Mouse (Mus musculus) lung, embryonic 15.5 days (tissue): ENCODE results near the gene Prrt1. TPM values are rescaled to one million over a fixed set of nuclear protein-coding genes. Genes with fewer than 3 reads are reported as not detected.

Experiments
- ATAC-seq: fragments of 200-750 bp; cut with Nextera tagmentation; 2 replicates; pipeline ENCODE4 v1.8.0; 2017; ENCODE audit warnings: moderate number of reproducible peaks, borderline replicate concordance; ENCODE audit not compliant: low FRiP score, low TSS enrichment; ENCODE audit errors: extremely low read depth
- H3K27ac ChIP-seq: fragments of 300-500 bp; sonication (generic); 2 replicates; pipeline ENCODE4 v1.5.1; 2015; ENCODE audit warnings: moderate library complexity, mild to moderate bottlenecking, inconsistent platforms
- H3K27me3 ChIP-seq: fragments of 300-500 bp; sonication (generic); 2 replicates; pipeline ENCODE4 v1.6.1; 2015; ENCODE audit warnings: inconsistent platforms
- H3K36me3 ChIP-seq: fragments of 300-500 bp; sonication (generic); 2 replicates; pipeline ENCODE4 v1.6.1; 2015; ENCODE audit warnings: inconsistent platforms
- H3K4me1 ChIP-seq: fragments of 300-500 bp; sonication (generic); 2 replicates; pipeline ENCODE4 v1.6.1; 2015; ENCODE audit warnings: inconsistent platforms
- H3K4me2 ChIP-seq: fragments of 300-500 bp; sonication (generic); 2 replicates; pipeline ENCODE4 v1.6.1; 2015; ENCODE audit warnings: inconsistent platforms, mild to moderate bottlenecking, moderate library complexity
- H3K4me3 ChIP-seq: fragments of 300-500 bp; sonication (generic); 2 replicates; pipeline ENCODE4 v1.5.1; 2015; ENCODE audit warnings: mild to moderate bottlenecking, inconsistent platforms
- H3K9ac ChIP-seq: fragments of 300-500 bp; sonication (generic); 2 replicates; pipeline ENCODE4 v1.6.1; 2015; ENCODE audit warnings: inconsistent platforms
- H3K9me3 ChIP-seq: fragments of 300-500 bp; sonication (generic); 2 replicates; pipeline ENCODE4 v1.6.1; 2016; ENCODE audit warnings: inconsistent platforms
- WGBS: fragments of 180-500 bp; shearing (Covaris S2); methylation state at CpG from one replicate; pipeline ENCODE4 v1.1.7; 2015; 5-methylcytosine and 5-hydroxymethylcytosine counted together
- polyA plus RNA-seq: library from polyadenylated mRNA; unstranded; fragments of >200 nt; fragmentation: Nextera tagmentation; extraction: Ambion mirVana; gene quantifications from 2 replicates; pipeline ENCODE4 v1.2.1, GENCODE M21; 2015

The Prrt1 gene
- polyA plus RNA-seq, 1 experiment from 2014 or later: 0.46 TPM

DNA sequence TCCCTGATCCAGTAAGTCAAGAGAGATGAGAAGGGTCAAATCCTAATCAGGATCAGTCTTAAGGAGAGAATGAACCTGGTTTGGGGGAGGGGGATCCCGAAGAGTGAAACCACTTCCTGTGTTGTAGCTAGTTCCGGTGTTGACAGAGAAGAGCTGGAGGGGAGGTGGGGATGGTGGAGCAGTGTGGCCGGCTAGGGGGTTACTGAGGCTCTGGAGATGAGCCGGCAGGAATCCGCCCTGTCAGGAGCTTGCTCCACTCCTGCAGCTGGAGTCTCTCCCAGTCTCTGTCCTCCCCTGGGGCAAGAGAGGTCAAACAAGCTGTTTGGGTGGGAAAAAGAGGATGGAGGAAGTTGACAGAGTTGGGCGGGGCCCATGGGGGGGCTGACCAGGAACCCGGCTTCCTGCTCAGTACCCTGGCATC lies 39.6 kb upstream of the Prrt1 start, which contains the start of gene Gpsm3:
TSS of gene Gpsm3 (plus strand) at position 126 of the 421 bp plus-strand sequence.
- WGBS: under 1% methylated on average over 7 of the region's 7 CpGs
- H3K36me3 ChIP-seq: peaks cover 7% of the 10 kb centered on the region
- no peaks in the 10 kb centered on the region for H3K9me3 ChIP-seq
- H3K27me3 ChIP-seq: no peaks in the 10 kb centered on the region
- H3K9ac ChIP-seq: peak within 1 kb of the TSS; percentile 98
- peak within 1 kb of the TSS; percentile 96 for H3K27ac ChIP-seq
- peaks cover 67% of the 10 kb centered on the region for H3K4me1 ChIP-seq
- ATAC-seq: no peak
- peak within 1 kb of the TSS; percentile 96 for H3K4me2 ChIP-seq
- peak within 1 kb of the TSS; percentile 19 for H3K4me3 ChIP-seq

DNA sequence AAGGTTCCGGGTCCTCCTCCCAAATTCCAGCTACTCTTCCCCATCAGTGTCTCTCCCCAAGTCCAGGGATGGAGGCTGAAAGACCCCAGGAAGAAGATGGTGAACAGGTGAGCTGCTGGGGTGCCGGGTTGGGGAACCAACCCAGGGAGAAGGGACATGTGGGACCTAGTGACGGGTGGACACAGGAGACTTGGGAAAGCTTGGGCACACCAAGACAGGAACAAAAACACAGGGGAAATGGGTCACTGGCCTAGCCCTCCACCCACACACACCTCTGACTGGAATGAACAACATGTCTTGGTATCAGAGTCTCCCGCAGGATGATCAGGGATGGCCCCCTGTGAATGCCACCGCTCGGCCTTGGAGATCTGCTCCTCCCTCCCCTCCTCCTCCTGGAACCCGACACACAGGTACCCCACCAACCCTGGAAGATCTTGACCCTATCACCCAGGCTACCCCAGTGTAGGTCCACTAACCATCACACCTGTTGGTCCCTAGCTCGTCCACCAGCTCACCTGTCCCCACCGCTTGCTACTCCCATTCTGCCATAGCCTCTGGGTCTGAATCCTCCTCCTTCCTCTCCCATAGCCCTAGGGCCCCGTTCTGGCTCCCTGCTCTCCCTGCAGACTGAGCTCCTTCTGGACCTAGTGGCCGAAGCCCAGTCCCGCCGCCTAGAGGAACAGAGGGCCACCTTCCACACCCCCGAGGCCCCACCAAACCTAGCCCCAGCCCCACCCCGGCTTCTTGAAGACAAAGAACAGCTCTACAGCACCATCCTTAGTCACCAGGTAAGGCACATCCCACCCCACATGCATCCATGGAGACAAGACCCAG lies 39.0 kb upstream of the Prrt1 start:
- Histone ChIP-seq H3K9ac (peak overlapping the region; percentile 29), H3K4me3 (peak overlapping the region; percentile 19), H3K4me1 (peaks cover 73% of the 10 kb centered on the region), H3K27me3 (no peaks in the 10 kb centered on the region), H3K9me3 (no peaks in the 10 kb centered on the region), H3K27ac (peak overlapping the region; percentile 96), H3K36me3 (peaks cover 14% of the 10 kb centered on the region), H3K4me2 (peak overlapping the region; percentile 96)
- no peak for ATAC-seq
- WGBS: 68% methylated on average over 15 of the region's 15 CpGs

DNA sequence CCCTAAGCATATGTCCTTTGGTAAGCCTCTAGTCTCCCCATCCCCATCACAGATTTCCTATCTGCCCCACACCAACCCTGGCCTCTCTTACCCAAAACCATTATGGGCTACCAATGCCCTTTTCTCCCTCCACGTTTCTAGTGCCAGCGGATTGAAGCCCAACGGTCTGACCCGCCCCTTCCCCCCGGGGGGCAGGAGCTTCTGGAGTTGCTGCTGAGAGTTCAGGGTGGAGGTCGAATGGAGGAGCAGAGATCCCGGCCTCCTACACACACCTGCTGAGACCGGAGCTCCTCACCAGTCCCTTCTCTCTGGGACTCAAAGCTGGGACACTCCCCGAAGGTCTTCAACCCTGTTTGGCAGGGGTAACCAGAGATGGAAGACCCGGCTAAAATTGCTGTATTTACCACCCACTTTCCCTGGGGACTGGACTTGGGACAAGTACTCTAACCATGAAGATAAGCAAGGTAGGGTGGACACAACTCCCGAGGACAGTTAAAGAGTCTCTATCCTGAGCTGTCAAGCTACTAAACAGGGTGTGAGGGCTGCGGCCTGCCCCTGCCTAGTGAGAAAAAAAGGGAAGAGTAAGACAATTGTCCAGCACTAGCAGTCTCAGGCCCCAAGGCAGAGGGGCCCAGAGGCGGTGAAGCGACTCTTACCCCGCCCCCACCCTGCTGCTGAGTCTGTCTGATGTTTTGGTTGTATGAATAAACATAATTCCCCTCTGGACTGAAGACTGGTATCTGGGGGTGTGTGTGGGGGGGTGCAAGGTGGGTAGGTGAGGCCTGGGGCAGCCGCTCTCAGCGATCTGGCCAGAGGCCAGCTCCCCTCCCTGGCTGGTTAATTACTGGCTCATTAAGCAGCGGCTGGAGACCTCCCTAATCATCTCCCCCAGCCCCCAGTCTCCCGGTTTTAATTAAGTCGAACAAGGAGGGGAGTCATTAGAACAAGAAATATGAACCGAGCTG lies 38.0 kb upstream of the Prrt1 start, which contains the start of gene Pbx2:
TSS of gene Pbx2 (plus strand) at position 238 of the 965 bp plus-strand sequence.
- Histone ChIP-seq H3K4me1 (peaks cover 74% of the 10 kb centered on the region), H3K4me3 (peak within 1 kb of the TSS; percentile 87), H3K27ac (peak within 1 kb of the TSS; percentile 96), H3K27me3 (no peaks in the 10 kb centered on the region), H3K9ac (peak within 1 kb of the TSS; percentile 93), H3K36me3 (peaks cover 21% of the 10 kb centered on the region), H3K9me3 (no peaks in the 10 kb centered on the region), H3K4me2 (peak within 1 kb of the TSS; percentile 96)
- WGBS: 5% methylated on average over 21 of the region's 21 CpGs
- 0 out of 2 replicates have a peak, but pooled peaks have one; percentile 2 for ATAC-seq

DNA sequence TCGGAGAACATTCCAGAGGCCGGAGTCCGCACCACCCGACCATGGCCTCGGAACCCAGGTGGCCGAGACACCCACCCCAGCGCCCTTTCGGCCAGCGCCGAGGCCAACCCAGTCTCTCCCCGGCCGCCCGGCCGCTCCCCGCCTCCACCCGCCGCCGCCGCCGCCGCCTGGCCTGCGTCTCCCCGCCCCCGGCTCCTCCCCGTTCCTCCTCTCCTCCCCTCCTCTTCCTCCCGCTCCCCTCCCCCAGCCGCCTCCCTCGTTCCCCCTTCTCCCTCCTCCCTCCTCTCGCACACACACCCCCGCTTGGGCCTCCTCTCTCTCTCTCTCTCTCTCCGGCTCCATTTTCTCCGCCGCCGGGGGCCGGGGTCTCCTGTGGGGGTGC lies 37.3 kb upstream of the Prrt1 start:
- Histone ChIP-seq H3K36me3 (peaks cover 23% of the 10 kb centered on the region), H3K4me2 (peak overlapping the region; percentile 96), H3K4me1 (peaks cover 76% of the 10 kb centered on the region), H3K9me3 (no peaks in the 10 kb centered on the region), H3K27me3 (no peaks in the 10 kb centered on the region), H3K4me3 (peak overlapping the region; percentile 87), H3K9ac (peak overlapping the region; percentile 93), H3K27ac (peak overlapping the region; percentile 96)
- under 1% methylated on average over 25 of the region's 35 CpGs for WGBS
- peak; percentile 53 for ATAC-seq

DNA sequence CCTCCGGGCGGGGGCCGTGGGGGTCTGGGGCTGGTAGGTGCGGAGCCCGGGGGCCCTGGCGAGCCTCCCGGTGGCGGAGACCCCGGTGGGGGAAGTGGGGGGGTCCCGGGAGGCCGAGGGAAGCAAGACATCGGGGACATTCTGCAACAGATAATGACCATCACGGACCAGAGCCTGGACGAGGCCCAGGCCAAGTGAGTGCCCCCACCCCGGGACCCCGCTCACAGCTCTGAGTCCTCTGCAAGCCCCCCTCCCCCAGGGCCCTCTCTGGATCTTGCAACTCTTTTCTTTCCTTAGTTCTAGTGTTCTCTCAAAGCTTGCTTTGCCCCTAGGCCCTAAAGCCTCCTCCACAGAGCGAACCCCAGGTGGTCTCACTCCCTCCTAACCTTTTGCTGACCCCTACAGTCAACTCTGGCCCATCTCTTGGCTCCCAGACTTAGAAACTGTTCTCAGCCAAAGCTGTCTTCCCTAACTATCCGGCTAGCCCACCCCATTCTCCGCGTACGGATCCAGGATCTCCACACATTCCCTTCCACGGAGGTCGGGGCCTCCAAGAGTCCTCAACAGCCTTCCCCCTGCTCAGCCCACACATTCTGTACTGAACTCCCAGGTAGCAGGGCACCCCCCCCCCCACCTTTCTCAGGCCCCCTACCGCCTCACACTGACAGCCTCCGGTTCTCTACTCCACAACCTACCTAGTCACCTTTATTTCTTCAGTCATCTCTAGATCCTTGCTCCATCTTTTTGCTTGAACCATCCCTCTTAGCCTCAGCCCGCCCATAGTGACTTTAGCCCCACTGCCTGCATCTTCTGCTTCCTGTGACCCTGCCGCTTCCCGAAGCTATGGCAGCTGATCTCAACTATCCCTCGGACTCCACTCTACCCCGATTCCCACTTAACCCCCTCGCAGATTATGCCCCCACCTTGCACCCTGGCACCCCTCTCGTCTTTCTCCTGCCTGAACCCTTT lies 36.5 kb upstream of the Prrt1 start:
- Histone ChIP-seq H3K36me3 (peaks cover 23% of the 10 kb centered on the region), H3K27me3 (no peaks in the 10 kb centered on the region), H3K9ac (peak overlapping the region; percentile 93), H3K27ac (peak overlapping the region; percentile 96), H3K4me2 (peak overlapping the region; percentile 96), H3K4me3 (peak overlapping the region; percentile 87), H3K4me1 (peaks cover 81% of the 10 kb centered on the region), H3K9me3 (no peaks in the 10 kb centered on the region)
- ATAC-seq: no peak
- 1% methylated on average over 32 of the region's 32 CpGs for WGBS

DNA sequence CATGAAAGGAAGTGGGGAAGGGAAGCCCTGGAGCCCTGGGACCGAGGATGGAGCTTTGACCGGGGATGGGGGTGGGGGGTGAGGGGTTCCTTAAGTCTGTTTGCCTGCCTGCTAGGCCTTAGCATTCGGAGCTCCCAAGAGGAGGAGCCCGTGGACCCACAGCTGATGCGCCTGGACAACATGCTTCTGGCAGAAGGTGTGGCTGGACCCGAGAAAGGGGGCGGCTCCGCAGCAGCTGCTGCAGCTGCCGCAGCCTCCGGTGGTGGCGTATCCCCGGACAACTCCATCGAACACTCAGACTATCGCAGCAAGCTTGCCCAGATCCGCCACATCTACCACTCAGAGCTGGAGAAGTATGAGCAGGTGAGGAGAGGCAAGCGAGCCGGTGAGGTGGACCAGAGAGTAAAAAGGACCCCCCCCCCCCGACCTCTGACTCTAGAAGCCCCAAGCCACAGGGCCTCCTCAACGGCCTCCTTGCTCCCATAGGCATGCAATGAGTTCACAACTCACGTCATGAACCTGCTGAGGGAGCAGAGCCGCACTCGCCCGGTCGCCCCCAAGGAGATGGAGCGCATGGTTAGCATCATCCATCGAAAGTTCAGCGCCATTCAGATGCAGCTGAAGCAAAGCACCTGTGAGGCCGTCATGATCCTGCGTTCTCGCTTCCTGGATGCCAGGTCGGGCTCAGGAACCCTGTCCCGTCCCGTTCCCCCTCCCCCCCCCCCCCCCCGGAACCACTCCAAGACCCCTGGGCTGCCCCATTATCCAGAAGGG lies 35.4 kb upstream of the Prrt1 start:
- H3K27me3 ChIP-seq: no peaks in the 10 kb centered on the region
- ATAC-seq: no peak
- H3K36me3 ChIP-seq: peaks cover 23% of the 10 kb centered on the region
- peak overlapping the region; percentile 87 for H3K4me3 ChIP-seq
- H3K9me3 ChIP-seq: no peaks in the 10 kb centered on the region
- H3K4me1 ChIP-seq: peaks cover 80% of the 10 kb centered on the region
- peak overlapping the region; percentile 96 for H3K27ac ChIP-seq
- peak overlapping the region; percentile 96 for H3K4me2 ChIP-seq
- peak overlapping the region; percentile 93 for H3K9ac ChIP-seq
- WGBS: 38% methylated on average over 34 of the region's 34 CpGs

DNA sequence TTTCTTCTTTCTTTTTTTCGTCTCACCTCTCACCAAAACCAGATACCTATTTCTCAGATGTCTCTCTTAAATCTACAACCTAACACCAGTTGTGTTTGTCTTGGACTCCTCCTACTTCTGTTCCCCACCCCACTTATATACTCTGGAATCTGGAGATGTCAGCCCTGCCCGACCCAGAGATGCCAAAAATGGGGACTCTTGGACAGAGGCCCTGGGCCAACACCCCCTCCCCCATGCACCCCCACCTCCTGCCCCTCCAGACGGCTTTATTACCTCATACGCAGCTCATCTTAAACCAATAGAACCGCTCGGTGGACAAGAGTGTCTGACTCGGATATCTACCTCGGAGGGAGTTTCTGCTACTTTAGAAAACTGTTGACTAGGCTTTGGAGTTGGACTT lies 33.2 kb upstream of the Prrt1 start:
- ATAC-seq: no peak
- Histone ChIP-seq H3K4me3 (no peak overlapping the region), H3K27me3 (no peaks in the 10 kb centered on the region), H3K9me3 (no peaks in the 10 kb centered on the region), H3K27ac (peak overlapping the region; percentile 56), H3K4me1 (peaks cover 68% of the 10 kb centered on the region), H3K36me3 (peaks cover 34% of the 10 kb centered on the region), H3K9ac (no peak overlapping the region), H3K4me2 (no peak overlapping the region)
- WGBS: 39% methylated on average over 8 of the region's 8 CpGs

DNA sequence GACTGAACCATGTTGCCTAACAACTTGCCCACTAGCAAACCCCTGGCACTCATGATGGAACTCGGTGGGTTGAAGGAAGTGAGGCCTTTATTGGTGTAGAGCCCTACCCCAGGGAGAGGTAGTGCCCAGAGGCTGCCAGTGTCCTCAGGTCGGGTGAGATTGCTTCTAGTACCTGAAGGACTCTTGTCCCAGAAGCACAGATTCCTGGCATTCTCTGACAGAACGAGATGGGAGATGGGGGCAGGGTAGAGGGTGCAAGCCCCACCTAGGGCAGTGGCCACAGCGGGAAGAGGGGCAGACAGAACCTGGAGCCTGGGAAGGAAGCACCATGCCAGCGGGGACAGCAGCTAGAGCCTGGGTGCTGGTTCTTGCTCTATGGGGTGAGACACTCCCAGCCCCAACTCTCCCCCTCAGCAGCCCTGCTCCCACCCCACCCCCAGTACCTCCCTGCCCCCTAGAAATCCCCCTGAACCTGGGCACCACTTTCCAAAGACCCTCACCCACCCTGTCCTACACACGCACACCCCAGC lies 31.7 kb upstream of the Prrt1 start, which contains the start of gene Ager:
TSS of gene Ager (plus strand) at position 297 of the 530 bp plus-strand sequence.
- H3K9me3 ChIP-seq: no peaks in the 10 kb centered on the region
- peak; percentile 56; the same call in 1 of the 2 replicates for ATAC-seq
- H3K4me3 ChIP-seq: peak within 1 kb of the TSS; percentile 31
- H3K9ac ChIP-seq: peak within 1 kb of the TSS; percentile 27; the same call in 1 of the 2 replicates
- H3K27me3 ChIP-seq: no peaks in the 10 kb centered on the region
- peak within 1 kb of the TSS; percentile 49 for H3K4me2 ChIP-seq
- H3K36me3 ChIP-seq: peaks cover 39% of the 10 kb centered on the region
- WGBS: 8% methylated on average over 6 of the region's 6 CpGs
- peaks cover 70% of the 10 kb centered on the region for H3K4me1 ChIP-seq
- H3K27ac ChIP-seq: peak within 1 kb of the TSS; percentile 56

DNA sequence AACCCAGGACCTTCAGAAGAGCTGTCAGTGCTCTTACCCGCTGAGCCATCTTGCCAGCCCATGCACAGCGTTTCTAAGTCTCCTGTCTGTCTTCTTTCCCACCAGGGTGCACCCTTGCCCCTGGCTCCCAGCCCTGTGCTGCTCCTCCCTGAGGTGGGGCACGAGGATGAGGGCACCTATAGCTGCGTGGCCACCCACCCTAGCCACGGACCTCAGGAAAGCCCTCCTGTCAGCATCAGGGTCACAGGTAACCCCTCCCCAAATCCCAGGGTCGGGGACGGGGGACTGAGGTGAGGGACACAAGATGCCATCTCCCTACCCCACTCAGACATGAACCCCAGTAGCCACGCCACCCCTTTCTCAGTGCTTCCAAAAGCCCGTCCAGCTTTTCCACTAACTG lies 29.4 kb upstream of the Prrt1 start:
- H3K9ac ChIP-seq: no peak overlapping the region
- ATAC-seq: no peak

DNA sequence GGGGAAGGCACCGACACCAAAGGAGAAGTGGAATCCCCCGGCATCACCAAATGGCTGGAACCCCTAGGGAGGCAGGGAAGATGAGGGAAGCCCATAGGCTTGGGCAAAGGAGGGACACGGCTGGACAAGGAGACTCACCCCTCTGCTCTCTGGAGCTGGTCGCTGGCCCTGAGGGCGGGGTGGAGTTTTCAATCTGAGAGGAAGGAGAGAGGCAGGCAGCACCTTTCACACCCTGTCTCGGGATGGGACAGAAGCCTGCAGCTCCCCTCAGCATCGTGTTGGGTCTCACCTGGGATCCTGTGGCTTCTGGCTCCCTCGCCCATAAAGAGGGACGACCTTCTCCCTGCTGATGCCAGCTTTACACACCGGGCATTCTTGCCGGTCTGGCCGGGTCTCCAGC lies 27.5 kb upstream of the Prrt1 start:
- Histone ChIP-seq H3K9ac (0 out of 2 replicates have a peak overlapping the region, but pooled peaks have one; percentile 60), H3K4me1 (peaks cover 53% of the 10 kb centered on the region), H3K27me3 (no peaks in the 10 kb centered on the region), H3K4me3 (0 out of 2 replicates have a peak overlapping the region, but pooled peaks have one; percentile 59), H3K36me3 (peaks cover 16% of the 10 kb centered on the region), H3K9me3 (no peaks in the 10 kb centered on the region), H3K27ac (no peak overlapping the region), H3K4me2 (peak overlapping the region; percentile 86; the same call in 1 of the 2 replicates)
- no peak for ATAC-seq
- WGBS: 79% methylated on average over 12 of the region's 12 CpGs

More for the DNA sequence above, 29.4 kb upstream of the Prrt1 start:
- H3K4me1 ChIP-seq: peaks cover 60% of the 10 kb centered on the region
- no peaks in the 10 kb centered on the region for H3K27me3 ChIP-seq
- H3K4me3 ChIP-seq: no peak overlapping the region
- 73% methylated on average over 9 of the region's 9 CpGs for WGBS
- H3K9me3 ChIP-seq: no peaks in the 10 kb centered on the region
- H3K36me3 ChIP-seq: peaks cover 30% of the 10 kb centered on the region
- no peak overlapping the region for H3K27ac ChIP-seq
- H3K4me2 ChIP-seq: peak overlapping the region; percentile 49; the same call in 1 of the 2 replicates
